Mouse (Mus musculus) heart, adult 2 months (tissue): ENCODE data around the gene Gabrr3.

Source experiments
- CTCF ChIP-seq: fragments of 200-600 bp; IDR thresholded peaks from 2 replicates; pipeline ENCODE4 v1.8.1; 2022; ENCODE audit warnings: antibody characterized with exemption, mild to moderate bottlenecking, moderate library complexity
- POLR2A ChIP-seq: fragments of 200-500 bp; IDR thresholded peaks from 2 replicates; pipeline ENCODE4 v1.6.1; 2011; ENCODE audit warnings: mild to moderate bottlenecking, low read depth, low read length, control low read depth; ENCODE audit not compliant: insufficient read depth

- TF ChIP-seq CTCF, result no peak
- TF ChIP-seq POLR2A, result no peak
These were observed 44.7 kb downstream of the Gabrr3 start for GRCm38 (mm10) chr16:59451813-59452212.
